Mouse (Mus musculus) hindbrain, embryonic 13.5 days (tissue): ENCODE results near the gene A630076J17Rik. TPM values are rescaled to one million over a fixed set of nuclear protein-coding genes. Genes with fewer than 3 reads are reported as not detected.

Source experiments
- ATAC-seq: fragments of 200-750 bp; cut with Nextera tagmentation; 2 replicates; pipeline ENCODE4 v1.8.0; 2017; ENCODE audit warnings: moderate TSS enrichment; ENCODE audit not compliant: low FRiP score
- H3K27ac ChIP-seq: fragments of 300-500 bp; sonication (generic); 2 replicates; pipeline ENCODE4 v1.5.1; 2015; ENCODE audit warnings: inconsistent platforms, mild to moderate bottlenecking, moderate library complexity
- H3K27me3 ChIP-seq: fragments of 300-500 bp; sonication (generic); 2 replicates; pipeline ENCODE4 v1.6.1; 2015; ENCODE audit warnings: mild to moderate bottlenecking, inconsistent platforms
- H3K36me3 ChIP-seq: fragments of 300-500 bp; sonication (generic); 2 replicates; pipeline ENCODE4 v1.6.1; 2015; ENCODE audit warnings: mild to moderate bottlenecking, inconsistent platforms
- H3K4me1 ChIP-seq: fragments of 300-500 bp; sonication (generic); replicated peaks from 2 replicates; pipeline ENCODE4 v1.6.1; 2015; ENCODE audit warnings: inconsistent platforms
- H3K4me2 ChIP-seq: fragments of 300-500 bp; sonication (generic); 2 replicates; pipeline ENCODE4 v1.6.1; 2015; ENCODE audit warnings: inconsistent platforms, mild to moderate bottlenecking, moderate library complexity
- H3K4me3 ChIP-seq: fragments of 300-500 bp; sonication (generic); 2 replicates; pipeline ENCODE4 v1.5.1; 2015; ENCODE audit warnings: mild to moderate bottlenecking, inconsistent platforms
- H3K9ac ChIP-seq: fragments of 300-500 bp; sonication (generic); 2 replicates; pipeline ENCODE4 v1.6.1; 2015; ENCODE audit warnings: mild to moderate bottlenecking, inconsistent platforms
- H3K9me3 ChIP-seq: fragments of 300-500 bp; sonication (generic); 2 replicates; pipeline ENCODE4 v1.6.1; 2016; ENCODE audit warnings: inconsistent platforms
- WGBS: fragments of 180-500 bp; shearing (Covaris S2); methylation state at CpG from one replicate; pipeline ENCODE4 v1.1.7; 2015; 5-methylcytosine and 5-hydroxymethylcytosine counted together
- polyA plus RNA-seq: library from polyadenylated mRNA; unstranded; fragments of >200 nt; fragmentation: Nextera tagmentation; extraction: Ambion mirVana; gene quantifications from 2 replicates; pipeline ENCODE4 v1.2.1, GENCODE M21; 2015

Gene A630076J17Rik
- polyA plus RNA-seq, 1 experiment from 2014 or later = not detected

DNA sequence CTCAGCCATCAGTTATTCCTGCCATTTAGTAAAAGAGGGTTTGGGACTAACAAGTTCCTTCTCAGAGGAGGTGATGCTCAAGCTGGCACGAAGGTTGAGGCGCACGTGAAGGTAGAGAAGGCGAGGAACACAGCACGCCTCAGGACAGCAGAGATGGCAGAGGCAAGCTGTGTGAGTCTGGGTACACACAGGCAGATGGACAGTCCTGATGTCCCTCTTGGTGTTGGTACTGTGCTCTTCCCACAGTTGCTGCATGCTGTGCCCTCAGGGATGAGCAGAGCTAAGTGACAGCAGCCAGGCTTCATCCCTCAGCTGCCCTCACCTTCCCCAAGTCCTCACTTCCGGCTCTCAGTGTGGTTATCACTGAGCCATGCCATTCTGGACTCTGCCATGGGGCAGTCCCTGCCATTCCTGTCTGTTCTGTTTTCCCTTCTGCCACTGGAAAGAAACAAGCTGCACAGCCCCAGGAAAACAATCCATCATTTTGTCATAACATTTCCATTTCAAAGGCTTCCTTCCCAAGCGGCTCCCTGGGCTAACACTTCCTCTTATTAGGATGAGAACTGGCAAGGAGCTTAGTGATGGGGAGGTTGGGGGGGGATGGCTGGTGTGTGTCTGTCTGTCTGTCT, 22.7 kb upstream of the A630076J17Rik start:
- no peaks in the 10 kb centered on the region for H3K9me3 ChIP-seq
- 0 out of 2 replicates have a peak overlapping the region, but pooled peaks have one; percentile 20 for H3K9ac ChIP-seq
- H3K4me2 ChIP-seq = no peak overlapping the region
- peak overlapping the region; percentile 73 for H3K27ac ChIP-seq
- WGBS = 37% methylated on average over 7 of the region's 7 CpGs
- H3K4me3 ChIP-seq = no peak overlapping the region
- 0 out of 2 replicates have a peak, but pooled peaks cover 2% of the 10 kb centered on the region for H3K27me3 ChIP-seq
- ATAC-seq = peak; percentile 73
- H3K4me1 ChIP-seq = peaks cover 30% of the 10 kb centered on the region
- H3K36me3 ChIP-seq = no peaks in the 10 kb centered on the region

DNA sequence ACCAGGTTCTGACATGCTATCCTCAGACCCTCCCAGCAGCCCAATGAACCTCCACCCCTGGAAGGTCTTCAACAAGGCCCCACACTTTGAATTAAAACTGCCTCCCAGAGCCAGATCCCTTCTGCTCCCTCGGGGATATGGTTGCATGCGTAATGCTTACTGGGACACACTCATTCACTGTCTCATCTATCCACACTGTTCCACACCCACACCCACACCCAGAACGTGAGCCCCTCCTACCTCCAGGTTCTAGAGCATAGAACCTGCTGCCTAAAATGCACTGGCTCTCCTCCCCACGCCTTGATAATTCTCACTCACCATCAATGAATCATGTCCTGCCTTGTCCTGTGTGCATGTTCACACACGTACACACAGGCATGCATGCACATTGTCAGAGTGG, 15.8 kb upstream of the A630076J17Rik start:
- no peaks in the 10 kb centered on the region for H3K9me3 ChIP-seq
- WGBS = 83% methylated on average over 5 of the region's 5 CpGs
- no peak for ATAC-seq

DNA sequence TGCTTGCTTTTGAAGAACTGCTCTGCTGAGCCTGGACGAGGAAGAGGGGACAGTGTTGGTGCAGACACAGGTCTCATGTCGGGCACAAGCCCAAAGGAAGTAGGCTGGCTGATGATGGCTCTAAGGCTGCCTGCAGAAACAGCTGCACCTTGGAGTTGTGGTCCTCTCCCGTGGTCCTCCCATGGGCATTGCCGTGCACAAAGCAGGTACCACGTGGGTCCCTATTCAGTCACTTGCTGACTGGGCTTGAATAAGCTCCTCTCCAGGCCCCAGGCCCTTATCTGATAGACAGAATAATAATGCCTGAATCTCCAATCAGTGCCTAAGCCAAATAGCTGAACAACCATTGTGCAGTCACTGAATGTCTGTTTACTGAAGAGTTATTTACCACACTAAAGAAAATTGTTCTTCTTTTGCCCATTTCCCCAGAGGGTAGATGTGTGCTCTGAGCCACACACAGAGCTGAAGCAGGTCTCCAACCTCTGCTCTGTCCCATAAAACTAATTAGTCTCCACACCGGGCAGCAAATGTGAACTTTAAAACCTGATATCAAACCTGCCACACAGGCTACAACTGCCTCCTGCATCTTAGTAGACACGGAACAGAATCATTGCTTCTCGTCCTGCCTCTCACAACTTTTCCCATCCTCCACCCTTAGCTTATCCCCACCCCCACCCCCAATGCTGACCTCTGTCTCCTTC, 13.9 kb upstream of the A630076J17Rik start:
- no peaks in the 10 kb centered on the region for H3K9me3 ChIP-seq
- H3K4me1 ChIP-seq = 0 out of 2 replicates have a peak, but pooled peaks cover 7% of the 10 kb centered on the region
- no peaks in the 10 kb centered on the region for H3K27me3 ChIP-seq
- WGBS = 66% methylated on average over 8 of the region's 8 CpGs
- H3K4me3 ChIP-seq = no peak overlapping the region
- ATAC-seq = 0 out of 2 replicates have a peak, but pooled peaks have one; percentile 28
- no peak overlapping the region for H3K27ac ChIP-seq
- H3K4me2 ChIP-seq = no peak overlapping the region
- no peak overlapping the region for H3K9ac ChIP-seq
- H3K36me3 ChIP-seq = no peaks in the 10 kb centered on the region

More for the DNA sequence above, 15.8 kb upstream of the A630076J17Rik start:
- H3K4me2 ChIP-seq = no peak overlapping the region
- no peak overlapping the region for H3K27ac ChIP-seq
- no peaks in the 10 kb centered on the region for H3K36me3 ChIP-seq
- 0 out of 2 replicates have a peak, but pooled peaks cover 7% of the 10 kb centered on the region for H3K4me1 ChIP-seq
- no peak overlapping the region for H3K4me3 ChIP-seq
- no peak overlapping the region for H3K9ac ChIP-seq
- no peaks in the 10 kb centered on the region for H3K27me3 ChIP-seq

DNA sequence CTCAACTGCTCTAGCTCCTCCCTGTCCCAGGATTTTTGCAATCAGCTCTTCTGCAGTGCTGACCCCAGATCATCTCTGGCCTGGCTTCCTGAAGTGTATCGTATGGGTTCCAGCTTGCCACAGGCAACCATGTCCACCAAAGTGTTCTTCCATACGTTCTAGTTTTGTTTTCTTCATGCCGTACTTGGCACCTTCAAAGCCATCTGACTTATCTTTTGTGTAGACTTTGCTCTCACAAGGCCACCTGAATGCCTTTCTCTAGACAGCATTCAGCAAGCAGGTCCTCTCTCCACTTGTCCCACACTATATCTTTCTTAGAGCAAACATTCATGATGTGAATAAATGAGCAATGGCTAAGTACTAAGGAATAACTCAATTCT, 13.3 kb upstream of the A630076J17Rik start:
- no peak overlapping the region for H3K4me3 ChIP-seq
- H3K9me3 ChIP-seq = no peaks in the 10 kb centered on the region
- H3K36me3 ChIP-seq = no peaks in the 10 kb centered on the region
- no peak overlapping the region for H3K4me2 ChIP-seq
- no peak overlapping the region for H3K9ac ChIP-seq
- 0 out of 2 replicates have a peak, but pooled peaks cover 7% of the 10 kb centered on the region for H3K4me1 ChIP-seq
- WGBS = 91% methylated on average over 3 of the region's 3 CpGs
- no peak for ATAC-seq
- H3K27me3 ChIP-seq = no peaks in the 10 kb centered on the region
- no peak overlapping the region for H3K27ac ChIP-seq

DNA sequence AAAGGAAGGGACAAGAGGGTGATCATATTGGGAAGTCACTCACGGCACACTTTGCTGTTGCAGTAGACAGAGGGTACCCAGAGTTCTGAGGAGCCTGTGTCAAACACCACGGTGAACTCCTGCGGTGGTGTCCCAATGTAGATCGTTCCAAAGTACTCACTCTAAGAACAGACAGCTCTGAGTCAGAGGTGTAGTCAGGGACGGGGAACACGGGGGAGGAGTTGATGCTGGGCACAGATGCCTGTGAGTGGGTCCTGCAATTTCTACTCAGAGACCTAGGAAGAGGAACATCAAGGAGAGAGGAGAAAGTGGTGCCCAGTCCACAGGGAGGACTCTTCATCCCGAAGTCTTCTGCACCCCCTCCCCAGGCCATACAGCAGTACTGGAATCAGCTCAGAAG, 11.8 kb upstream of the A630076J17Rik start:
- no peak overlapping the region for H3K4me3 ChIP-seq
- 90% methylated on average over 7 of the region's 7 CpGs for WGBS
- no peak overlapping the region for H3K4me2 ChIP-seq
- H3K9ac ChIP-seq = no peak overlapping the region
- 0 out of 2 replicates have a peak, but pooled peaks cover 7% of the 10 kb centered on the region for H3K4me1 ChIP-seq
- H3K9me3 ChIP-seq = no peaks in the 10 kb centered on the region
- H3K27ac ChIP-seq = no peak overlapping the region
- H3K36me3 ChIP-seq = no peaks in the 10 kb centered on the region
- H3K27me3 ChIP-seq = no peaks in the 10 kb centered on the region
- no peak for ATAC-seq

DNA sequence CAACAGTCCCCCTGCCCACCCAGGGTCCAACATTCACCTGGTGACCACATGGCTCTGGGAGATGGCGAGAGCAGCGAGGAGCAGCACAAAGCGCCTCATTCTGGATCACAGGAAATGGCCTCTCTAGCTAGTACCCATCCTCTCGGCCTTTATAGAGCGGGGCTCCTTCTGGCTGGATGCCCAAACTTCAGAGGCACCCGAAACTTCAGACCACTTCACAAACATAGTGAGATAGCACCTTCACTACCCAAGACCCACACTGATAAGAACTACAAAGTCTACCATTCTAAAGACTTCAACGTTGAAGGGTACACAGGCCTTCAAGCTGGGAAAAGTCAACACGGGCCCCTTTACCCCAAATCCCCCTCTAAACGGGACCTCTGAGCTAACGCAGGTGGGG, 8.8 kb upstream of the A630076J17Rik start, which contains the start of gene Cym:
TSS of gene Cym (minus strand) at position 125 of the 400 bp plus-strand sequence.
- Histone ChIP-seq H3K9ac (no peak within 1 kb of the TSS), H3K27ac (no peak within 1 kb of the TSS), H3K36me3 (no peaks in the 10 kb centered on the region), H3K4me2 (no peak within 1 kb of the TSS), H3K4me1 (0 out of 2 replicates have a peak, but pooled peaks cover 2% of the 10 kb centered on the region), H3K27me3 (no peaks in the 10 kb centered on the region), H3K4me3 (no peak within 1 kb of the TSS), H3K9me3 (no peaks in the 10 kb centered on the region)
- no peak for ATAC-seq
- WGBS = 84% methylated on average over 10 of the region's 10 CpGs

DNA sequence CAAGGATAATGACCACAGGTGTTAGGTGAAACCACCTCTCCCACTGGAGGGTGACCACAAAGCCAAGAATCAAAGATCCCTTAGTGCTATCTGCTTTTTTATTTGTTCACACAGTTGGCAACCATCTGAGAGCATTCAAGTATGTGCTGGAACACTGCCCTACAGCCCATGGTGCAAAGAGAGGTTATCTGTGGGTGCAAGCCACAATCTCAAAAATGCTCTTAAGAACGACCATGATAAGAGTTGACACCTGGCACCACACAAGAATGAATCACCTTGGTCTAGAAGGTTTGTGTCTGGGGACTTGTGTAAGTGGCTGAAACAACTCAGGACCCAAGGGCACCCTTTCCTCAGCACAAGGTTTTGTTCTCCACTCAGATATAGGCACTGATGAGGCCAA, 7.2 kb upstream of the A630076J17Rik start:
- Histone ChIP-seq H3K4me3 (no peak overlapping the region), H3K9ac (no peak overlapping the region), H3K4me1 (no peaks in the 10 kb centered on the region), H3K27me3 (no peaks in the 10 kb centered on the region), H3K9me3 (no peaks in the 10 kb centered on the region), H3K4me2 (no peak overlapping the region), H3K27ac (no peak overlapping the region), H3K36me3 (no peaks in the 10 kb centered on the region)
- no peak for ATAC-seq
- 81% methylated on average over 1 of the region's 1 CpGs for WGBS

DNA sequence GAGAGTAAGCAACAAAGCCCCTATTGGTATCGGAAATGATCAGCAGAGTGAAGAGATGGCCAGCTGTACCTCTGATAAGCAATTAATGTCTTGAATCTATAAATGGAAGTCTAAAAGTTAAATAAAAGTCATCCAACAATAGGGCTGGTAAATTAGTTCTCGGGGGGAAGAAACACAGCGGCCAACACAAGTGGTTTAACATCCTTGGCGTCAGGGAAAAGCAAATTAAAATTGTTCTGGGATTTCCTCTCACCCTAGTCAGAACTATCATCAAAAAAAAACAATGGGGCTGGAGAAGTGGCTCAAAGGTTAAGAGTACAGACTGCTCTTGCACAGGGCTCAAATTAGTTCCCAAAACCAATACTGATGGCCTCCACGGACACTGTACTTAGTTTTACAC, 4.6 kb upstream of the A630076J17Rik start:
- H3K27ac ChIP-seq = no peak overlapping the region
- H3K4me2 ChIP-seq = no peak overlapping the region
- H3K27me3 ChIP-seq = no peaks in the 10 kb centered on the region
- 89% methylated on average over 5 of the region's 5 CpGs for WGBS
- ATAC-seq = no peak
- no peaks in the 10 kb centered on the region for H3K36me3 ChIP-seq
- H3K4me3 ChIP-seq = no peak overlapping the region
- H3K4me1 ChIP-seq = no peaks in the 10 kb centered on the region
- no peak overlapping the region for H3K9ac ChIP-seq
- no peaks in the 10 kb centered on the region for H3K9me3 ChIP-seq

DNA sequence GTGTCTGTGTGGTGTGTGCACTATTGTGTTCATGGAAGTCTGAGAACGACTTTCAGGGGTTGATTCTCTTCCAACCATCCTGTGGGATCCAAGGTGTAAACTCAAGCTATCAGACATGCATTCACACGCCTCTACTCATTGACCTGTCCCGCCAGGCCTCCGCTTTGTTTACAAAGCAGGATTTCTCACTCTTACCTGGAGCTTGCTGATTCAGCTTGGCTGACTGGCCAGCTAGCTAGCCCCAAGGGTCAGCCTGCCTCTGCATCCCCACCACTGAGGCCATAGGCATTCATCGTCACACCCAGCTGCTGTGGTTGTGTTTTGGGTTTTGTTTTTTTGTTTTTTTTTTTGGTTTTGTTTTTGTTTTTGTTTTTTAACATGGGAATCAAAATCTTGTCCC, 1.2 kb upstream of the A630076J17Rik start:
- 82% methylated on average over 5 of the region's 5 CpGs for WGBS
- Histone ChIP-seq H3K27ac (no peak overlapping the region), H3K36me3 (no peaks in the 10 kb centered on the region), H3K27me3 (peaks cover 7% of the 10 kb centered on the region), H3K9me3 (no peaks in the 10 kb centered on the region), H3K4me2 (no peak overlapping the region), H3K9ac (no peak overlapping the region), H3K4me3 (no peak overlapping the region), H3K4me1 (0 out of 2 replicates have a peak, but pooled peaks cover 4% of the 10 kb centered on the region)
- no peak for ATAC-seq

DNA sequence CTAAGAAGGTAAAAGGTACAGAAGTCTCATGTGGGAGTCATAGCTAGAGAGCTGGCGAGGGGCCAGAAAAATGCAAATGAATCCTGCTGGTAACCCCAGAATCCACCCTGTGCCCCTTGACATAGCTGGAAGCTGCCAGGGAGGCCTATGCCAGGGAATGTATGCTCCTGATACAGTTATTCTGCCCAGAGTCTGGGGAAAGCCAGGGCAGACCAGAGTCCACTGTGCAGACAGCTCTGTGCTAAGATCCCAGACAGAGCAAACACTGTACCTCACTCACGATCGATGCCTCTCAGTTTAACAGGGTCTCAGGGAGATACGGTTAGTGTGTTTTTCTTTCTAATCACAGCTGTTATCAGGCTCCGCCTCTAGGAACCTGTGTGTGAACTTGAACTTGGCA, 592 bp upstream of the A630076J17Rik start:
- Histone ChIP-seq H3K4me3 (no peak overlapping the region), H3K4me1 (0 out of 2 replicates have a peak, but pooled peaks cover 4% of the 10 kb centered on the region), H3K9ac (no peak overlapping the region), H3K36me3 (no peaks in the 10 kb centered on the region), H3K4me2 (no peak overlapping the region), H3K9me3 (no peaks in the 10 kb centered on the region), H3K27ac (no peak overlapping the region), H3K27me3 (peaks cover 13% of the 10 kb centered on the region)
- WGBS = 83% methylated on average over 5 of the region's 5 CpGs
- no peak for ATAC-seq

DNA sequence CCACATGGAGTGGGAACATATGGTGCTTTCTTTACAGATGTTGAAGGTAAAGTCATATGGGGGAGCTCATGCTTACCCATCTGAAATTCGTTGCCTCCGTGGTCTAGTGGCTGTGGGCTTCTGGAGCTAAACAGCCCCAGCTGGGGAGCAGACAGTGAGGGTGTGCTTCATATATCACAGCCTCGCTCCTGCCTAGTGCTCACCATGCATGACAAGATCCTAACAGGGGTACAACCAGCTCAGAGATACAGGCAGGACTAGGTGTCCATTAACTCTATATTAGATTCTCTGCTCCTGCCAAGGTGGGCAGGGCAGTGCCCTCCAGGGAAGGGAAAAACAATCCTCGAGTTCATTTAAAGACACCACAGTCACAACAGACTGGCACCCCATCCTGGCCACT, 788 bp downstream of the A630076J17Rik start:
- ATAC-seq = no peak
- no peak overlapping the region for H3K4me2 ChIP-seq
- H3K27ac ChIP-seq = no peak overlapping the region
- 0 out of 2 replicates have a peak, but pooled peaks cover 4% of the 10 kb centered on the region for H3K4me1 ChIP-seq
- H3K4me3 ChIP-seq = no peak overlapping the region
- H3K9me3 ChIP-seq = no peaks in the 10 kb centered on the region
- 61% methylated on average over 4 of the region's 4 CpGs for WGBS
- no peaks in the 10 kb centered on the region for H3K36me3 ChIP-seq
- no peak overlapping the region for H3K9ac ChIP-seq
- peaks cover 17% of the 10 kb centered on the region for H3K27me3 ChIP-seq

DNA sequence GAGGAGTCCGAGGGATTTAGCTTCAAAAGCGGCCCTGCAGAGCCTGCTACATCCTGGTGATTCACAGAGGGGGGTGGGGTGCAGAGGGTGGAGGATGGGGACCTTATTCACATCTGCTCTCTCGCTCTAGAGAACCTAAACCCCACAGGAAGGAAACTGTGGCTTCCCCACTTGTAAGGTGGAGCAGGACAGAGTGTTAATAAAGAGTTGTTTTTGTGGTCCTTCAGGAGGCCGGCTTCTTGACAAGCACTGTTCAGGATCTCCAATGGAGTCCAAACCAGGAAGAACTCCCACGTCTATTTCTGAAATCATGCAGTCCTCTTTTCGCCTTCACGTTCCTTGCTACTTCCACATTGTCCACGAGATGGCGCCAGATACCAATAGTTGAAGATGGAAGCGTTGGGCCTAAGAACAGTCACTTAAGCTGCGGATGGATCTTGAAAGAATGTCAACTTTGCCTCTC, 3.0 kb downstream of the A630076J17Rik start:
- H3K9me3 ChIP-seq = no peaks in the 10 kb centered on the region
- peaks cover 23% of the 10 kb centered on the region for H3K27me3 ChIP-seq
- no peak overlapping the region for H3K4me3 ChIP-seq
- 0 out of 2 replicates have a peak, but pooled peaks cover 4% of the 10 kb centered on the region for H3K4me1 ChIP-seq
- H3K36me3 ChIP-seq = no peaks in the 10 kb centered on the region
- ATAC-seq = peak; percentile 57
- no peak overlapping the region for H3K4me2 ChIP-seq
- H3K27ac ChIP-seq = no peak overlapping the region
- H3K9ac ChIP-seq = peak overlapping the region; percentile 51
- WGBS = 9% methylated on average over 11 of the region's 11 CpGs
